Mouse (Mus musculus) ES-E14 (cell line): ENCODE data around the gene Pde3a.

Experiments
- CHD2 ChIP-seq: IDR thresholded peaks from 2 replicates; pipeline ENCODE4 v1.6.1; 2014; ENCODE audit warnings: mild to moderate bottlenecking, low read depth, low read length, inconsistent platforms
- HCFC1 ChIP-seq: IDR thresholded peaks from 2 replicates; pipeline ENCODE4 v1.6.1; 2012; ENCODE audit warnings: low read length, inconsistent platforms, borderline replicate concordance; ENCODE audit not compliant: insufficient read depth
- MAFK ChIP-seq: IDR thresholded peaks from 2 replicates; pipeline ENCODE4 v1.6.1; 2014; ENCODE audit warnings: mild to moderate bottlenecking, low read depth, low read length, inconsistent platforms; ENCODE audit not compliant: insufficient read depth
- ZC3H11A ChIP-seq: IDR thresholded peaks from 2 replicates; pipeline ENCODE4 v1.6.1; 2012; ENCODE audit warnings: low read depth, mild to moderate bottlenecking, inconsistent platforms, low read length, borderline replicate concordance
- ZNF384 ChIP-seq: IDR thresholded peaks from 2 replicates; pipeline ENCODE4 v1.6.1; 2012; ENCODE audit warnings: low read depth, low read length, inconsistent platforms

DNA sequence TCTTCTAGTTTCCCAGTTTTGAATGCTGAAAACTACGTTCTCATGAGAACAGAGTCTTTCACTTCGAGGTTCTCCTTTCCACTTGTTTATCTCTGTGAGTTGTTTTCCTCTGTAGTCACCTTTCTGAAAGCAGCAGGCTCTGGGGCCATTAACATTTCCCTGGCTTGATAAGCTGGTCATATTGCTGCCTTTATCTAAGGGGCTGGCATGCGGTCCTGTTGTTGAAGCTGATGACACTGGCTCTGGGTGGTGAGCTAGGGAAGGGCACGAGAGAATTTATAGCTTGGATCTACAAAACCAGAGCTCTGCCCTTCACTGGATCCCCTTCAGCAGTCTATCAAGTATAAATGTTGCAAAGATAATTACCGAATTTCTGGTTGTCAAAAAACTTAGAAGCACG lies 24.6 kb downstream of the Pde3a start:
- no peak for TF ChIP-seq ZNF384
- TF ChIP-seq ZC3H11A = no peak
- TF ChIP-seq HCFC1 = no peak
- TF ChIP-seq CHD2 = no peak
- no peak for TF ChIP-seq MAFK
